Mouse (Mus musculus): ENCODE measurements around the gene Mkrn2os.
A peak's percentile ranks its signal among the peaks of the same experiment; 100 is the strongest.

Mkrn2os gene

DNA sequence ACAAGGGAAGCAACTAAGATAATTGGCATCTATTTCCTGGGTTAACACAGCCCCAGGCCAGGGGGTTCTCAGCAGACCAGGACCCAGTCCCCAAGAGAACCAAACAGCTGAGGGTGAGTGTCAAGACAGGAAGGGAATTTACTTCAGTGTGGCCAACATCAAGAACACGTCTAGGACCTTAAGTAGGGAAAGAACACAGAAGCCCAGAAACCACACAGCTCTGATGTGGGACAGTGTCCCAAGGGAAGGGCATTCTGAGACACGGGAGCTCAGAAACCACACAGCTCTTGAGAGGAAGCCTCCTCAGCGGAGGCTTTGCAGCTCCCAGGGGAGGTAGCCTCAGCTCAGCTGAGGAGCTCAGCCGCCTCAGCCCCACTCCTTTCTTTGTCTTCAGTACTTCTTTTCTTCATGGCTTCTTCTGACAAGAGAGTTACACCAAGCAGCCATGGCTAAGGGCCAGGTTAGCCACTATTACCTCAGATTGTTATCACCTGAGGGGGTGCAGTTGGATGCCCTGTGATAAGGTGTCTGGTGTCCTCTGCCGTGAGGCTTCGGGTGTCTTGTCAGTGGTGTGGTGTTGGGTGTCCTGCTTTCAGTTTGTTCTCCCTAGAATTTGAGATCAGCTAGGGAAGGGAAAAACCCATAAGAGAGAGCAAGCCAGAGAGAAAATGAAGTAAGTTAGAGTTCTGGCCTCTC, 8.8 kb downstream of the Mkrn2os start:
- no peak for DNase-seq (ENCODE audit: low read depth in 1 of 2, low spot score in 2 of 2)

GRCm38 (mm10) chr6:115582328-115583115, 9.9 kb downstream of the Mkrn2os start:
- DNase-seq (ENCODE audit: low read depth in 1 of 2, low spot score in 2 of 2): no peak

GRCm38 (mm10) chr6:115580810-115581209, 11.6 kb downstream of the Mkrn2os start:
- DNase-seq (ENCODE audit: low read depth in 1 of 2, low spot score in 2 of 2): no peak

- DNase-seq (ENCODE audit: low read depth in 1 of 2, low spot score in 2 of 2): no peak
Measured at GRCm38 (mm10) chr6:115577941-115578340, 14.4 kb downstream of the Mkrn2os start.

DNA sequence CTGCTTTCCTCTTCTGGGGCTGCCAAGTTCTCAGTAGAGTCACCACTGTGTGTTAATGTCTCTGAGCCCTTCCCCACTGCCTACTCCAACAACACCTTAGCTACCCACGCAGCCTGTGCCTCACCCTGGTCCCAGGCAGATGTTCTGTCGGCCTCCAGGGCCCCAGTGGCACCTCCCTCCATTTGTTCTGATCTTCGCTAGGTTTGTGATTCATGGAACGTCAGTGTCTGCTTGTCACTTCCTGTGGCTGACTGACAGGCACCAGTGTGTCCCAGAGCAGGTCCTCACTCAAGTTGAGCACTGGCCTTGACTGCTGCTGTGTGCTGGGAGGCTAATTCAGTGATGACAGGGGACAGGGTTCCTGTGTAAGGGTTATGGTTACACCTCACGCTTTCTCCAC, 15.0 kb downstream of the Mkrn2os start:
- no peak for DNase-seq (ENCODE audit: low read depth in 1 of 2, low spot score in 2 of 2)

- DNase-seq (ENCODE audit: low read depth in 1 of 2, low spot score in 2 of 2): no peak
Measured at GRCm38 (mm10) chr6:115574171-115574570, 18.2 kb downstream of the Mkrn2os start.

DNA sequence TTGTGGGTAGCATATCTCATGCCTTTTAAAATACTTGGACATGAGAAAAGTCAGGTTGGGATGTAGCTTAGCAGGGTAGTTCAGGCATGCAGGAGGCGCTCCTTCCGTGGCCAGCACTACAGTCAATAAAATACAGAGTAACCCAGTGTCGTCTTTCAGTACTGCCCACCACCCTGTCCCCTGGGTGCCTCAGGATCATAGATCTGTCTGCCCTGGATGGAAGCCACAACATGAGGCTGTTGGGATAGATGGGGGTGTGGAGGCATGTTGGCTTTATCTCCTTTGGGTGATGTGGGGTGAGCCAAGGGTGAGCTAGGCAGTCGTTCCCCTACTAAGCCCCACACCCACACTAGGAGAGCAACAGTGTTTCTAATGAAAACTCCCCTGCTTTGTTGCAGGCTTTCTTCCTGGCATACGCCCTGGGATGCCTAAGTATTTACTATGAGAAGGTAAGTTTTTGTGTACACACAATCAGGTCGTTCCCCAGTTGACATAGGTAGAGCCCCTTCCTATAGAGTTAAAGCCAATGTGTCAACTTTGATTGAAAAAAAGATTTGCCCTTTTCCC, 26.8 kb downstream of the Mkrn2os start:
- DNase-seq (ENCODE audit: low read depth in 1 of 2, low spot score in 2 of 2): no peak

GRCm38 (mm10) chr6:115559651-115560632, 32.4 kb downstream of the Mkrn2os start:
- no peak for DNase-seq (ENCODE audit: low read depth in 1 of 2, low spot score in 2 of 2)

GRCm38 (mm10) chr6:115558176-115558575, 34.2 kb downstream of the Mkrn2os start:
- no peak for DNase-seq (ENCODE audit: low read depth in 1 of 2, low spot score in 2 of 2)

DNA sequence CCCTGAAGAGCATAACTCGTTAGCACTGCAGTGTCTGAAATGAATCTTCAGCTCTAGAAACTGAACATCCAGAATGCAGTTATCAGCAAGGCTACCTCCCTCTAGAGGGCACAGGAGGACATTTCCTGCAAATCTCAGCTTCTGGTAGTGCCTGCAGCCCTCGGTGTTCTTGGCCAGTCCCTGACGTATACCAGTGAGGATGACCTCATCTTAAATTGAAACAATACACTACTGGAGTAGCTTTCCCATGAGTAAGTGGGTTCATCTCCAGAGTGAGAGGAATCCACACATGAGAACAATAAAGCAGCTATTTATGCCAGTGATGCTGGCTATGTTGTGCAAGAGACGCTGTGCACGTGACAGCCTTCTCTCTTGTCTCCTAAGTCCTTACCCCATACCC, 36.9 kb downstream of the Mkrn2os start:
- no peak for DNase-seq (ENCODE audit: low read depth in 1 of 2, low spot score in 2 of 2)

GRCm38 (mm10) chr6:115546276-115546675, 46.1 kb downstream of the Mkrn2os start:
- no peak for DNase-seq (ENCODE audit: low read depth in 1 of 2, low spot score in 2 of 2)

DNA sequence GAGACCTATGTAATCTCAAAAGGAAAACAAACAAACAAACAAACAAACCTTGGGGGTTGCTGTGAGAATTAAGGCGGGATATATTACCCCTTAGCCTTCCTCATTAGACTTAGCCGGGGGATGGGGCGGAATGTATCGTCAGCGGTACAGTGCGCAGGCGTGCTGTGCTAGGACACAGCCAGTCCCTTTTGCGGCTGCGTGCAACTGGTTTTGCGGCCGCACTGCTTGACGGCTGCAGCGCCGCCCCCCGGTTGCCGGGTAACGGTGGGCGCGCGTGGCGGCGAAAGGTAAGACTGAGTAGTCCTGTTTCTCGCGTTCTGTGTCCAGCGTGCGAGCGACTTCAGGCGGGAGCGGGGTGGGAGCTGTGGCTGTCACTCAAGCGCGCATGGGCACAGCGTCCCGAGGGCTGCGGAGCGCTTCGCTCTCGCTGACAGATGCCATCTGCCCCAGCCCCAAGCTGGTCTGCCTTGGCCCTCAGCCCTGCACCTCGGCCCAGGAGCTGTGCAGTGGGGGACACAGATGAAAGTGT, 47.9 kb downstream of the Mkrn2os start, which contains the start of gene Tsen2:
Gene Tsen2 (plus strand): TSS at position 223 of the 529 bp plus-strand sequence.
- peak; percentile 86 to 88 for DNase-seq (ENCODE audit: low read depth in 1 of 2, low spot score in 2 of 2)

- no peak for DNase-seq (ENCODE audit: low read depth in 1 of 2, low spot score in 2 of 2)
Measured at GRCm38 (mm10) chr6:115542341-115542740, 50.0 kb downstream of the Mkrn2os start.

- no peak for DNase-seq (ENCODE audit: low read depth in 1 of 2, low spot score in 2 of 2)
Measured at GRCm38 (mm10) chr6:115541676-115542275, 50.6 kb downstream of the Mkrn2os start.

GRCm38 (mm10) chr6:115538645-115539429, 53.5 kb downstream of the Mkrn2os start:
- peak in 1 of 2 experiments; percentile 57 for DNase-seq (ENCODE audit: low read depth in 1 of 2, low spot score in 2 of 2)

DNA sequence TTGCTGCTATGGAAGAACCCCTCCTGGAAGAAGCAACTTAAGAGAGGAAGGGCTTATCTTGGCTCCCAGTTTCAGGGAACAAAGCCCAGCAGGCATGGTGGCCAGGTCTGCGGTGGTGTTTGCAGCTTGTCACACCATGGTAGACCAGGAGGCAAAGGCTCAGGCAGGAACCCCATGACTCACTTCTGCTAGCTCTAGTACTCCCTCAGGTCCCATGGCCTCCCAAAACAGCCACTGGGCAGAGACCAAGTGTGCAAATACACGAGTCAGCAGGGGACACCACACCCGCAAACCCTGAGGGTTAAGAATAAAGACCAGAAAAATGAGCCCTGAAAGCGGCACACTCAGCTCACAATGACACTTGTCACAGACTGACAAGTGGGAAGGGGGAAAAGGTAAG, 56.2 kb downstream of the Mkrn2os start:
- DNase-seq (ENCODE audit: low read depth in 1 of 2, low spot score in 2 of 2): no peak

GRCm38 (mm10) chr6:115534617-115535016, 57.8 kb downstream of the Mkrn2os start:
- DNase-seq (ENCODE audit: low read depth in 1 of 2, low spot score in 2 of 2): no peak
